Mouse (Mus musculus) liver, postnatal 0 days (tissue): ENCODE results near the gene Ctss.

Source experiments
- CTCF ChIP-seq: sonication (generic); IDR thresholded peaks from 2 replicates; pipeline ENCODE4 v1.5.1; 2016; ENCODE audit warnings: antibody characterized with exemption, low read depth
- EP300 ChIP-seq: IDR thresholded peaks from 2 replicates; pipeline ENCODE4 v1.6.1; 2016; ENCODE audit warnings: antibody characterized with exemption, low read depth, mild to moderate bottlenecking

DNA sequence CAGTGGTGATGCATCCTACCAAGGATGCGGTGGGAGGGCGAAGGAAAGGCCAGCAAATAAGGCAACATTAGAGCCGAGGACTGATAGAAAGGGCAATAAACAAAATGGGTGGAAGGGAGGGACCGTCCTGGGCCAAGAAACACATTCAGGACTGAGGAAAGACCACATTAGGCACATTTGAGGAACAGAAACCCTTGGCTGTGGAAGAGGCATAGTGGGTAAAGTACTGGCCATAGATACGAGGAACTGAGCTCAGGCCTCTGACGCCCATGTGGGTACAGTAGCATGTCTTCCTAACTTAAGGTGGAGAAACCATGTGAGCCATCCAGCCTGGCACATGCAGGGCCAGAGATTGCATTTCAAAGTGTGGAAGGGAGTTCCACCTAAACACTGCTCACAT is 3.2 kb downstream of the Ctss start:
- TF ChIP-seq CTCF (no peak), EP300 (no peak)
